Mouse (Mus musculus) stomach, embryonic 16.5 days (tissue): ENCODE measurements around the gene Prr23a1. TPM values are rescaled to one million over a fixed set of nuclear protein-coding genes. Genes with fewer than 3 reads are reported as not detected.

Experiments
- polyA plus RNA-seq: library from polyadenylated mRNA; unstranded; fragments of >200 nt; fragmentation: Nextera tagmentation; extraction: Ambion mirVana; gene quantifications from 2 replicates; pipeline ENCODE4 v1.2.1, GENCODE M21; 2015

The Prr23a1 gene
- polyA plus RNA-seq, 1 experiment from 2014 or later = not detected

Other genes starting within 250 kb of the Prr23a1 start
- 50.9 and 52.0 TPM in 2 replicates for gene Mrps22, start 240.8 kb upstream of the Prr23a1 start, polyA plus RNA-seq
- gene Prr23a2, start 14.0 kb downstream of the Prr23a1 start, polyA plus RNA-seq = not detected in 2 replicates
- not detected in 2 replicates for gene Prr23a3, start 22.3 kb downstream of the Prr23a1 start, polyA plus RNA-seq
- not detected in 2 replicates for gene 7420426K07Rik, start 60.6 kb downstream of the Prr23a1 start, polyA plus RNA-seq
- gene Foxl2, start 112.8 kb downstream of the Prr23a1 start, polyA plus RNA-seq = not detected in 2 replicates
- 31.7 and 37.9 TPM in 2 replicates for gene Faim, start 143.9 kb downstream of the Prr23a1 start, polyA plus RNA-seq
- 3.4 and 4.0 TPM in 2 replicates for gene Gm1123, start 193.2 kb downstream of the Prr23a1 start, polyA plus RNA-seq